Mouse (Mus musculus) lung, postnatal 25 days (tissue): ENCODE results near the gene Trim34b.
"Not testable (repeated sequence)": the region's sequence is repeated elsewhere in the genome, so short reads cannot be mapped to it uniquely, and the experiment has no call there.

Experiments
- DNase-seq: peaks from one replicate; pipeline ENCODE4 v3.0.0; 2022; ENCODE audit warnings: low spot score

Trim34b gene

DNA sequence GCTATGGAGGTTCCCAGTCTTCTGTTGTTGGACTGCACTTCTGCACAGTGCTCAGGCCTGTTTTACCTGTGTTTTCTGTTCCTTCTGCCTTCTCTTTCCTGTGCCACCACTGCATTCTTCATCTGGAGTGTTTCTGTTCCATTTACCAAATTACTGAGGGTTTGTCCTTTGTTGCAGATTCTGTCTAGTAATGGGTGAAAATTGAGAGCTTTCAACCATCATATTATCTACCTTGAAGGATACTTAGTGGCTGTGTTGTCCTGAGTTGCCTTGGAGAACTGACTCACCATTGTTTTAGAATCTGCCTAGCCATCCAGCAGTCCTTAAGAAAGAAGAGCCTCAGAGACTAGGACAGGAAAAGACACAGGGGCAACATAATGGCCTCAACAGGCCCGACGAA is at the start of gene Trim34b:
Gene Trim34b, plus strand, starts transcription at position 301 of the 400 bp plus-strand sequence.
- not testable (repeated sequence) for DNase-seq

- DNase-seq = not testable (repeated sequence)
Measured at GRCm38 (mm10) chr7:104287576-104288443, 41.5 kb upstream of the Trim34b start, which contains the start of gene Trim5. TSS of gene Trim5 (minus strand) at chr7:104288094.

GRCm38 (mm10) chr7:104290641-104291040 is 38.6 kb upstream of the Trim34b start:
- no peak for DNase-seq

DNA sequence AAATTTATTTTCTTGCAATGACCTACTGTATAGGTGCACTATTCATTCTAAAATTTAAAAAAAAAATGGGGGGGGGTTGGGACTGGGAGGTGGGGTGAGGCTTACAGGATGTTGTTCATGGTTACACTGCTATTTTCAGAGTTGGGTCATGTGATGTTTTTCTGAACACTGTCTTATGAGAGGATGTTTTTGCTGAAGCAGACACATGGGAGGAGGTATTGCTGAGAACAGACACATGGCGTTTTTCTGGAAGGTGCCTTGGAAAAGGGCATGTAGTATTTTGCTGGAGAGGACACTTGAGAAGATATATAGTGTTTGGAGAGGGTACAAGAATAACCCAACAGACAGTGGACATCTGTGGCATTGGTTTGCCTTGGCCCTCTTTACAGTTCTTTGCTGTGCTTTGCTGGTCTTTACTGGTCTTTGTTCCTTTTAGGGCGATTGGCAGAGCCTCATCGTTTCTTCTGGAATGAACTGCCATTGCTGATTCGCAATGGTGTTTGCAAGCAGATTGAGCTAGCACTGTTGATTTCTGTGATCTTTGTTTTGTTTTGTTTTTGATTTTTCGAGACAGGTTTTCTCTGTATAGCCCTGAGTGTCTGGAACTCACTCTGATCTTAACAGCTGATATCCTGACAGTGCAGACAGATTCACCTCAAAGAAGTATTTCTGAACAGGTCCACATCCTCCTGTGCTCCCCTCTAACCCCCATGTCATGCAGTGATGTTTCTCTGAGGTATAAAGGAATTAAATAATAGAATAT is 37.5 kb upstream of the Trim34b start:
- DNase-seq = peak; percentile 8

GRCm38 (mm10) chr7:104314796-104315353 is 14.4 kb upstream of the Trim34b start:
- peak; percentile 4 for DNase-seq

DNA sequence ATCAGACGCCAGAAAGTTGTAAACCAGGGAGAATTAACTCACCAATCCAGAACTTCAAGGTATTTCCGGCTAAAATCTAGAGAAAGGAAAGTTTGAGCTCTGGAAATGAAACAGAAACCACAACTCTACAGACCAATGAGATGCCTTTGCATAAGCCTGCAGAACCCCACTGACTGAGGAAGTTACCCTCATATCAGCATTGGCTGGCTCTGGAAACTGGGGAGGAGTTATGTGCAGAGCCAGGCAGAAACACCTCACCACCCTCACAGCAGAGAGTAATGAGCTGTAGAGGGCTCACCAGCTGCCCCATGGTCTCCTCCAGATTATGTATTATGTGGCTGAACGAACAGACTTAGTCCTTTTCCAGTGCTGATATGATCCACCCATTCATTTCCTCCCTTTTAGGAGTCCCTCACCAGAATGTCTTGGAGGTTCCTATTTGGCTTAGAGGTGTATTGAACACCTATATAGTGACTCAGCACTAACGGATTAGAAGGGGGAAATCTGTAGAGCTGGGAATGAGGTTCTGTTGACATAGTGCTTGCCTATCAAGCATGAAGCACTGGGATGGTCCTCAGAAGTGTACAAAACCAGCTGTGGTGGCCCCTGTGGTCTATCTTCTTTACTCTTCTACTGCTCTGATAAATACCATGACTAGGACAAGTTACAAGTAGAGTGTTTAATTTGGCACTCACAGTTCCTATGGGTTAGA is 13.7 kb upstream of the Trim34b start, which contains the start of gene Trim12a:
Gene Trim12a, minus strand, starts transcription at position 98 of the 712 bp plus-strand sequence.
- not testable (repeated sequence) for DNase-seq

DNA sequence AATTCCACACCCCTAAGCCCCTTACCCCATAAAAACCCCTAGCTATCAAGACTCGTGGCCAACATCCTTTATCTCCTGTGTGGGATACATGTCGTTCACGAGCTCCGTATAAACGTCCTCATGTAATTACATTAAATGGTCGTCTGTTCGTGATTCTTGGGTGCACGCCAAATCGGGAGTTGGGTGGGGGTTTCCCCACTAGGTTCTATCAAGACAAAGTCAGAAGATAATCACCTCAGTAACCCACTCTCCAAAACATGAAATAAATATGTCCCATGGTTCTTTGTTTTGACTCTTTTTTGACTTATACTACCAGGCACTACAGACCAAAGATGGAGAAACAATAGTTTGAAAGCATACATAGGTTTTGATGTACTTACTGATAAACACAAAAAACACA is 7.2 kb upstream of the Trim34b start:
- DNase-seq = no peak

DNA sequence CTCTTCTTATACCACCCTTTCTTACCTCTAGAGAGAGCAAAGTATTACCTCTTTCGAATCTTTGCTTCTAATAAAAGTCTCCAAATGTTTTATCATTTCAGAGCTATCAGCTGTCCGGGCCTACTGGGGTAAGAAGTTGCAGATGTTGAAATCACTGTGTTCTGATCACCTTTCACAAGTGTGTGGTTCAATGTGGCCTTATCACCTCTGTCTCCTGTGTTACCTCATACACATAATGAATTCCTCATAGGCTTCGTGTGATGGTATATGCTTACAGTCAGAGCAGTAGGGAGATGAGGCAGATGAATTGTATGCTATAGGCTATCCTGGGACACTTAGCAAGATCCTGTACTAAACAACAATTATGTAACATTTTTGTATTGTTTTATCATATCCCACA is 6.3 kb downstream of the Trim34b start:
- DNase-seq = not testable (repeated sequence)

DNA sequence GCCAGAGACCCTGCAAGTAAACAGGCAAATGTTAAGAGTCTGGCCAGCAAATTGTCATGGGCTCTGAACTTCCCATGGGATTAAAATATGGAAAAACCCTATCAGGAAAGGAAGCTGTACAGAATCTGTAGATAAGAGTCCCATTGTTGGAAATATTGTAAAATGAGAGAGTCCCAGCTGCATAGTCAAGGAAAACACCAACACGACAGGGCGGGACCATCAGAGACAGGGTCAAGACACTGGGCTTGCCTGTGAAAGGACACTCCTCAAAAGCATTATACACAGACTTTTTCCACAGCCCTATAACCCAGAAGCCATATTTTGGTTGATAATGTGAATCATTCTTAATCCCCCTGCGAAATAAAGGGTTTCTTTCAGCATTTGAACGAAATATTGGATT is 11.5 kb downstream of the Trim34b start:
- not testable (repeated sequence) for DNase-seq

DNA sequence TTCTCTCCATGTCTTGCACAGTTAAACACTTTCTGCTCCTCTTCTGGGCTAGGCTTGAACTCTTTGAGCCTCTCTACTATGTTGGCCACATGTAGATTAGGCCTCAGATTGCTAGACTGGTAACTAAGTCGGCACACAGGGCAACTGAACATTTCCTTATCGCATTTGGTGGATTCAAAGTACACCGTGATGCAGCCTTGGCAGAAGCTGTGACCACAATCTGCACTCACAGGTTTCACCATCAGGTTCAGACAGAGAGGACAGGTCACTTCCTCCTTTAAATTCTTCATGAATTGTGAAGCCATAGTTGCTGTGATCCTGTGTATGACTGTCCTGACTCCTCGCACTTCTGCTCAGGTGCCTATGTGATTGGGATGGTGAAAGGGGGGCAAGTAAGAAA is 18.8 kb downstream of the Trim34b start:
- DNase-seq = not testable (repeated sequence)

GRCm38 (mm10) chr7:104352717-104353599 is 23.7 kb downstream of the Trim34b start, which contains the start of gene Trim12c:
TSS of gene Trim12c (minus strand) at chr7:104353362.
- DNase-seq = peak; percentile 90

DNA sequence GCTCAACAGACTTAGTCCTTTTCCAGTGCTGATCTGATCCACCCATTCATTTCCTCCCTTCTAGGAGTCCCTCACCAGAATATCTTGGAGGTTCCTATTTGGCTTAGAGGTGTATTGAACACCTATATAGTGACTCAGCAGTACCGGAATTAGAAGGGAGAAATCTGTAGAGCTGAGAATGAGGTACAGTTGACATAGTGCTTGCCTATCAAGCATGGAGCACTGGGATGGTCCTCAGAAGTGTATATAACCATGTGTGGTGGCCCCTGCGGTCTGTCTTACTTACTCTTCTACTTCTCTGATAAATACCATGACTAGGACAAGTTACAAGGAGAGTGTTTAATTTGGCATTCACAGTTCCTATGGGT is 24.3 kb downstream of the Trim34b start:
- DNase-seq = no peak

GRCm38 (mm10) chr7:104366339-104366738 is 37.1 kb downstream of the Trim34b start:
- no peak for DNase-seq

GRCm38 (mm10) chr7:104369736-104370414 is 40.6 kb downstream of the Trim34b start, which contains the start of gene Trim30b:
TSS of gene Trim30b (minus strand) at chr7:104369884.
- DNase-seq = peak; percentile 63
